Mouse (Mus musculus): ENCODE data around the gene Rnf168.

DNA sequence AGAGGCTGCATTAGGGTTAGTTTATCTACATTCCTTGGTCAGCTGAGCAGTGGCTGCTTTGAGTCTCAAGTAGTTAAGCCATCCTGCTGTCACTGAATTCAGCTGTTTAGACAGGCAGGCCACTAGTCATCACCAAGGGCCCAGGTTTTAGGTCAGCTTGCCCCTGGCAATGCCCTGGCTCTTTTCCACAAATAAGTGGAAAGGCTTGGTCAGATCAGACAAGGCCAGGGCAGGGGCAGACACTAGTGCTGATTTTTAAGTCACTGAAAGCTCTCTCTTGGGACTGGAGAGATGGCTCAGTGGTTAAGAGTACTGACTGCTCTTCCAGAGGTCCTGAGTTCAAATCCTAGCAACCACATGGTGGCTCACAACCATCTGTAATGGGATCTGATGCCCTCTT, 59.7 kb downstream of the Rnf168 start:
- TF ChIP-seq CTCF (conservative IDR thresholded peaks at IDR 0.05; ENCODE audit: insufficient read depth, insufficient read length, low read depth, low read length) (no peak), POLR2A (IDR thresholded peaks at IDR 0.05; ENCODE audit: low read depth, low read length) (no peak)
